Mouse (Mus musculus): ENCODE measurements around the gene Rab11fip5. TPM values are rescaled to one million over a fixed set of nuclear protein-coding genes. Genes with fewer than 3 reads are reported as not detected.

The Rab11fip5 gene
- polyA plus RNA-seq, 1 experiment from 2014 or later, result 15.7 TPM

DNA sequence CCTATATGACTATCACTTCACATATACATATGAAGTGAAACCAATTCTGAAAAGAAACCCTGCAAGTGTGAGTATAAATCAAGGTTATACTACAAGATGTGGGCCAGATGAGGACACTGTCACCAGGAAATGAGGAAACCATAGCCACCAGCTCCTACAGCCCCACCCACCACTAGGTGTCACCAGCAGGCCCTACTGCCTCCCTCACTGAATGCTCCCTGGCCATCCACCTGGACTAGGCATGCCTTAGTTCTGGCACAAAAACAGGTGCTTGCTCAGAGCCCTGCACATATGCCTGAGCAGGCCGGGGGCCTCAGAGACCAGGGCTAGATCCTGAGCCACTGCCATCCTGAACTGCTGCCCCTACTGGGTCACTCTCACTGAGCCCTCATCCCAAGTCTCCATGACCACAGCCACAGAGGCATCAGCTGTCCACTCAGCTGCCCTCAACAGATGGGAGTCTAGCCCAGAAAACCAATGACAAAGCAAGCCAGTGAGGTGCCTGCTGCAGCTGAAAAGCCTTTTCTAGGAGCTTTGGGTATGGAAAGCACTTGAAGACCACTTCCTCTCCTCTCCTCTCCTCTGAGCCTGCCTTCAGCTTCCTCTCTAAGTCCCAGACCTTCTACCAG is 35.0 kb downstream of the Rab11fip5 start:
- no peak overlapping the region for H3K4me3 ChIP-seq (ENCODE audit: low read depth, low read length)
- DNase-seq (ENCODE audit: low spot score), result no peak
- peaks cover 7% of the 10 kb centered on the region; the same call in 1 of the 2 replicates for H3K36me3 ChIP-seq (ENCODE audit: control insufficient read depth, insufficient read depth, low read length)
- no peak overlapping the region for H3K9ac ChIP-seq (ENCODE audit: low read depth, low read length)
- no peak overlapping the region for H3K27ac ChIP-seq (replicated peaks; ENCODE audit: low read depth, low read length)
- ATAC-seq (ENCODE audit: low read depth), result 0 out of 2 replicates have a peak, but pooled peaks have one; percentile 13
- 75% methylated on average over 1 of the region's 1 CpGs for WGBS
- H3K4me2 ChIP-seq (ENCODE audit: low read depth, low read length), result no peak overlapping the region
- no peaks in the 10 kb centered on the region for H3K4me1 ChIP-seq (ENCODE audit: control insufficient read depth, insufficient read depth, low read length)
- H3K9me3 ChIP-seq (ENCODE audit: control insufficient read depth, low read length), result no peaks in the 10 kb centered on the region
- H3K27me3 ChIP-seq (replicated peaks; ENCODE audit: control insufficient read depth, insufficient read depth, low read length), result no peaks in the 10 kb centered on the region

DNA sequence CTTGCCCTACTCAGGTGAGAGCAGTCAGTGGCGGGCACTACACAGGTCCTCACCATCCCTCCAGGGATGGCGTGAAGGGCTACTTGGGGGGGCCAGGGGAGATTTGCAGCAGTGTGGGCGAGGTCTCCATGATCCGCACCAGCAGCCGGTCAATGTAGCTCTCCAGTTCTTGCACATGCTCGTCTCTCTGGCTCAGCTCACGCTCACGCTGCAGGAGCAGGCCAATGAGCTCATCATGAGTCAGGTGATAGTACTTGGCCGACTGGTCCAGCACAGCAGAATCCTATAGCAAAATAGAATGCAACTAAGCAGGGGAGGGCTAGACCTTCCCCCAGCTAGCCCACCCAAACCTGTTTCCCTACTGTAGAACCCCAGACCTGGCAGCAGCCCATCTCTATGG is 37.5 kb downstream of the Rab11fip5 start:
- H3K9me3 ChIP-seq (ENCODE audit: control insufficient read depth, low read length), result no peaks in the 10 kb centered on the region
- ATAC-seq (ENCODE audit: low read depth), result no peak
- no peak for DNase-seq (ENCODE audit: low spot score)
- H3K4me2 ChIP-seq (ENCODE audit: low read depth, low read length), result no peak overlapping the region
- no peak overlapping the region for H3K9ac ChIP-seq (ENCODE audit: low read depth, low read length)
- 76% methylated on average over 2 of the region's 9 CpGs for WGBS
- H3K36me3 ChIP-seq (ENCODE audit: control insufficient read depth, insufficient read depth, low read length), result peaks cover 7% of the 10 kb centered on the region; the same call in 1 of the 2 replicates
- H3K27ac ChIP-seq (replicated peaks; ENCODE audit: low read depth, low read length), result no peak overlapping the region
- H3K4me3 ChIP-seq (ENCODE audit: low read depth, low read length), result no peak overlapping the region
- H3K4me1 ChIP-seq (ENCODE audit: control insufficient read depth, insufficient read depth, low read length), result no peaks in the 10 kb centered on the region
- H3K27me3 ChIP-seq (replicated peaks; ENCODE audit: control insufficient read depth, insufficient read depth, low read length), result no peaks in the 10 kb centered on the region

DNA sequence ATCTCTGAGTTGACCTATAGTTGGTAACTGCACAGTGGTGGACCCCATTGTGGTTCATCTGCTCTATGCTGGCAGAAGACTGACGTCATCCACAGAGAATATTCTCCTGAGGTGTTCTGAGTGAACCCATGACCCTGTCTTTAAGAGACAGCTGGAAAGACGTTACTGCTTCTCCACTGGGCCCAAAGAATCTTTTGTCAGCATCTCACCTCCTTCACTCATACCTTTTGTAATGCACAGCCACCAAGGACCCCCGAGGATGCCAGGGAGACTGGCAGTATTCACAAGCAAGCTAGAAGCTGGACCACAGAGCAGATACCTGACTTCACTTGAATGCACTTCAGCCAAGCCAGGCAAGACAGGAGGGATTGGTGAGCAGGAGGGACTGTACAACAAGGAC is 39.1 kb downstream of the Rab11fip5 start:
- Histone ChIP-seq H3K27ac (replicated peaks; ENCODE audit: low read depth, low read length) (no peak overlapping the region), H3K4me1 (ENCODE audit: control insufficient read depth, insufficient read depth, low read length) (no peaks in the 10 kb centered on the region), H3K4me2 (ENCODE audit: low read depth, low read length) (no peak overlapping the region), H3K4me3 (ENCODE audit: low read depth, low read length) (no peak overlapping the region), H3K27me3 (replicated peaks; ENCODE audit: control insufficient read depth, insufficient read depth, low read length) (no peaks in the 10 kb centered on the region), H3K9me3 (ENCODE audit: control insufficient read depth, low read length) (no peaks in the 10 kb centered on the region), H3K36me3 (ENCODE audit: control insufficient read depth, insufficient read depth, low read length) (peaks cover 3% of the 10 kb centered on the region; the same call in 1 of the 2 replicates), H3K9ac (ENCODE audit: low read depth, low read length) (no peak overlapping the region)
- DNase-seq (ENCODE audit: low spot score) (no peak), ATAC-seq (ENCODE audit: low read depth) (no peak)
- 49% methylated on average over 3 of the region's 3 CpGs for WGBS

DNA sequence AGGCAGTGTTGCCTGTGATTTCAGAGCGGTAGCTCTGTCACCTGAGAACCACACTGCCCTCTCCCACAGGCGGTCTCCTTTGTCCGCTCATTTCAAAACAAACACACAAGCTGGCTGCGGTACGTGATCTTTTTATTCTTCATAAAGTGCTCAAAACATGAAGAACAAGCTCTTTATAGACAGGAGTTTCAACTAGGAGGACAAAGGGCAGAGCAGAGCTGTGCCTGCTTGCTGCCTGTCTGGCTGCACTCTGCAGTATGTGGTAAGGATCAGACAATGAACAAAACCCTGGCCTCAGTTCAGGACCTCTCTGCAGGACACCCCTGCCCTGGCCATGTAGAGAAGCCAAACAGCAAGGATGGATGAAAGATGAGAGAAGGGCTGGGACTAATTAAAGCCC is 39.6 kb downstream of the Rab11fip5 start:
- ATAC-seq (ENCODE audit: low read depth), result no peak
- no peak overlapping the region for H3K4me3 ChIP-seq (ENCODE audit: low read depth, low read length)

DNA sequence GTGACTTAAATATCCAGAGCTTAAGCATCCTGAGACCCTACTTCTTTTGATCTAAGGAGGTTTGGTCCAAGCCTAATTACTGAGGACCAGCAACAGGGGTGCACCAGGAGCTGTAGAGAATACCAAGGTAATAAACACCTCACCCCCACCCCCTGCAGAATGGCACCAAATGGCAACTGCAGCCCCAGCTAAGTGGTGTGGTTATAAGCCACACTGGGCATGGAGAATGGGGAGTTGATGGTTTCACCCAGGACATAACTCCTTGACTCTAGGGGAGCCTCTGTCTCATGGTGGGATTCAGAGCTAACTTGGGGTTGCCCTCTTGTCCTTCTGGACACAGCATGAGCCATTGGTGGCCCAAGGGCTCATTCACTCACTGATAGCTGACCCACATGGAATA is 40.2 kb downstream of the Rab11fip5 start:
- Histone ChIP-seq H3K36me3 (ENCODE audit: control insufficient read depth, insufficient read depth, low read length) (peaks cover 3% of the 10 kb centered on the region; the same call in 1 of the 2 replicates), H3K4me2 (ENCODE audit: low read depth, low read length) (peak overlapping the region; percentile 98), H3K27me3 (replicated peaks; ENCODE audit: control insufficient read depth, insufficient read depth, low read length) (no peaks in the 10 kb centered on the region), H3K27ac (replicated peaks; ENCODE audit: low read depth, low read length) (no peak overlapping the region), H3K9me3 (ENCODE audit: control insufficient read depth, low read length) (no peaks in the 10 kb centered on the region), H3K4me3 (ENCODE audit: low read depth, low read length) (0 out of 2 replicates have a peak overlapping the region, but pooled peaks have one; percentile 82), H3K4me1 (ENCODE audit: control insufficient read depth, insufficient read depth, low read length) (no peaks in the 10 kb centered on the region), H3K9ac (ENCODE audit: low read depth, low read length) (no peak overlapping the region)
- DNase-seq (ENCODE audit: low spot score) (no peak), ATAC-seq (ENCODE audit: low read depth) (no peak)

More for the DNA sequence above, 39.6 kb downstream of the Rab11fip5 start:
- 72% methylated on average over 5 of the region's 5 CpGs for WGBS
- Histone ChIP-seq H3K4me1 (ENCODE audit: control insufficient read depth, insufficient read depth, low read length) (no peaks in the 10 kb centered on the region), H3K27ac (replicated peaks; ENCODE audit: low read depth, low read length) (no peak overlapping the region), H3K9me3 (ENCODE audit: control insufficient read depth, low read length) (no peaks in the 10 kb centered on the region), H3K27me3 (replicated peaks; ENCODE audit: control insufficient read depth, insufficient read depth, low read length) (no peaks in the 10 kb centered on the region), H3K4me2 (ENCODE audit: low read depth, low read length) (no peak overlapping the region), H3K9ac (ENCODE audit: low read depth, low read length) (no peak overlapping the region), H3K36me3 (ENCODE audit: control insufficient read depth, insufficient read depth, low read length) (peaks cover 3% of the 10 kb centered on the region; the same call in 1 of the 2 replicates)
- DNase-seq (ENCODE audit: low spot score), result peak; percentile 18

DNA sequence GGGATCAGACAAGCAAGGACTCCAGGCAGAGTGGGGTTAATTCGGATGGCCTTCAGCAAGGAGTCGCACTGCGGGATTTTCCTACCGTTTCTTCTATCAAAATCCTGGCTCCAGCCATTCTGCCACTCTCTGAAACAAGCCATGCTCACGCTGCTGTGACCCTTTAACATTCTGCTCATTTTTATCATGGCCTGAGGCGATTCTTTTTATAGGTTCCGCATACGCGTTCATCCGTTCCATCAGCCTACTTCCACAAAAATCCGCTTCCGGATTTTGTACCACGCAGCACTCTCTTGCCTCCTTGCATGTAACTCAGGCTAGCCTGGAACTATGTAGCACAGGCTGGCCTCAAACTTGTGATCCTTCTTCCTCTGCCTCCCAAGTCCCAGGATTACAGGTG is 40.7 kb downstream of the Rab11fip5 start:
- DNase-seq (ENCODE audit: low spot score) (peak; percentile 47), ATAC-seq (ENCODE audit: low read depth) (no peak; the same call in 1 of the 2 replicates)
- peak overlapping the region; percentile 82 for H3K4me3 ChIP-seq (ENCODE audit: low read depth, low read length)
- H3K36me3 ChIP-seq (ENCODE audit: control insufficient read depth, insufficient read depth, low read length), result peaks cover 3% of the 10 kb centered on the region; the same call in 1 of the 2 replicates
- H3K27ac ChIP-seq (replicated peaks; ENCODE audit: low read depth, low read length), result peak overlapping the region; percentile 90; the same call in 1 of the 2 replicates
- no peaks in the 10 kb centered on the region for H3K4me1 ChIP-seq (ENCODE audit: control insufficient read depth, insufficient read depth, low read length)
- no peaks in the 10 kb centered on the region for H3K9me3 ChIP-seq (ENCODE audit: control insufficient read depth, low read length)
- H3K27me3 ChIP-seq (replicated peaks; ENCODE audit: control insufficient read depth, insufficient read depth, low read length), result no peaks in the 10 kb centered on the region
- H3K4me2 ChIP-seq (ENCODE audit: low read depth, low read length), result peak overlapping the region; percentile 98
- 2% methylated on average over 13 of the region's 13 CpGs for WGBS
- peak overlapping the region; percentile 84 for H3K9ac ChIP-seq (ENCODE audit: low read depth, low read length)

DNA sequence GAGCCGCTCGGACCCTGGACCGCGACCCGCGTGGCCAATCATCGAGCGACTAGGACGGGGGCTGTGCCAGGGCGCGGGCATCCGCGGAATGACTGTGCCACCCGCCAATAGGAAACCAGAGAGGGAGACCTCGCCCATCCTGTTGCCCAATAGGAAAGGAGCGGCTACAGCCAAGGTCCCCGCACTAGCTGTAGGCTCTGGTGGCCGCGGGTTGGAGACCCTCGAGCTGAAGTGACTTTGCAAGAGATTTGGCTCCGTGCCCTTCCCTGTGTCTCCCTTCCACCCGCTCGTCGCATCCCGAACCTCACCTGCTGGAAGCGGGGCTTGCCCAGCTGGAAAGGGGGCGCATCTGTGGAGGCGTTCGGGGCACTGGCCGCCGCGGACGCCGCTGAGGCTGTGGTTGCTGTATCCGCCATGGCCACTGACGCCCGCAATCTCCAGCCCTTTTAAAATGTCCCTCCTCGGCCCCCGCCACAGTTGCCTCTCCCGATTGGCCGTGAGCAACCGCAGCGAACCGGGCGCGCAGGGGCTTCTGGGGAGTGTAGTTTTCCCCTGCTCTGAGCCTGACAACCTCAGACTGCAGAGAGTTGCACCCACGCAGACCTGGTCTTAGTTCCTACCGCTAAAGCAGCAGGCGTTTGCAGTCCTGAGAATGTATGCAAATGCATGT is 41.3 kb downstream of the Rab11fip5 start, which contains the start of gene Sfxn5:
Gene Sfxn5, minus strand, starts transcription at position 423 of the 670 bp plus-strand sequence.
- peak within 1 kb of the TSS; percentile 84 for H3K9ac ChIP-seq (ENCODE audit: low read depth, low read length)
- peaks cover 3% of the 10 kb centered on the region; the same call in 1 of the 2 replicates for H3K36me3 ChIP-seq (ENCODE audit: control insufficient read depth, insufficient read depth, low read length)
- no peaks in the 10 kb centered on the region for H3K9me3 ChIP-seq (ENCODE audit: control insufficient read depth, low read length)
- ATAC-seq (ENCODE audit: low read depth) (peak; percentile 98), DNase-seq (ENCODE audit: low spot score) (peak; percentile 97)
- H3K4me1 ChIP-seq (ENCODE audit: control insufficient read depth, insufficient read depth, low read length), result no peaks in the 10 kb centered on the region
- peak within 1 kb of the TSS; percentile 82 for H3K4me3 ChIP-seq (ENCODE audit: low read depth, low read length)
- peak within 1 kb of the TSS; percentile 98 for H3K4me2 ChIP-seq (ENCODE audit: low read depth, low read length)
- peak within 1 kb of the TSS; percentile 90 for H3K27ac ChIP-seq (replicated peaks; ENCODE audit: low read depth, low read length)
- under 1% methylated on average over 36 of the region's 49 CpGs for WGBS
- H3K27me3 ChIP-seq (replicated peaks; ENCODE audit: control insufficient read depth, insufficient read depth, low read length), result no peaks in the 10 kb centered on the region

DNA sequence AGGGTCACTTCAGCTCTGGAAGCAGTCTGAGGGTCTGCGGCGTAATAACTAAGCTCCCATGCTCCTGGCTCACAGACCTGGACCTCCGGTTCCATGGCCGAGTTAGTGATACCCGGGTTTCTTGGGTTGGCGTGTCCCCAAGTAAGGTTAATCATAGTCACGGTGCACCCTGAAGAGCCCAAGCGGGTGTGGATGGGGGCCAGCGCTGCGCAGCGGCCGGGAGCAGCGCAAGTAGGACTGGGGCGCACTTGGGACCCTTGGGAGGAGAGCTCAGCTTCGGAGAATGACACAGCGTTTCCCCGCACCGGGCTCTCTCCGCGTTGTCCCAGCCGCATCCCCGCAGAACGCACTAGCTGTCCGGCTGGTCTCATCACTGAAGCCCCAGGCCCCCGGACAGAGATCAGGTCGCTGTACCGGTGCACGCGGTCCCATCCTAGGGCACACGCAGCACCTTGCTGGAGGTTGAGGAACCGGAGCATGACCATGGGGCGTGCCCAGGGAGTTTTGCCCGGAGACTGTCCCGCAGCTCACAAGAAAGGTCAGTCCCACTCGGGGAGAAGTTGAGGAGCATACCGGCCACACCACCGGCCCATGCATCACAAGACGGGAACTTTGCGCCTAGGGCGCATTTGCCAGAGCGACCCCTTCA is 42.0 kb downstream of the Rab11fip5 start:
- peaks cover 3% of the 10 kb centered on the region; the same call in 1 of the 2 replicates for H3K36me3 ChIP-seq (ENCODE audit: control insufficient read depth, insufficient read depth, low read length)
- H3K27ac ChIP-seq (replicated peaks; ENCODE audit: low read depth, low read length), result no peak overlapping the region
- H3K4me2 ChIP-seq (ENCODE audit: low read depth, low read length), result peak overlapping the region; percentile 98
- H3K4me1 ChIP-seq (ENCODE audit: control insufficient read depth, insufficient read depth, low read length), result no peaks in the 10 kb centered on the region
- under 1% methylated on average over 35 of the region's 41 CpGs for WGBS
- H3K4me3 ChIP-seq (ENCODE audit: low read depth, low read length), result peak overlapping the region; percentile 82
- ATAC-seq (ENCODE audit: low read depth), result peak; percentile 23
- H3K9ac ChIP-seq (ENCODE audit: low read depth, low read length), result peak overlapping the region; percentile 84
- H3K9me3 ChIP-seq (ENCODE audit: control insufficient read depth, low read length), result no peaks in the 10 kb centered on the region
- peak; percentile 18 for DNase-seq (ENCODE audit: low spot score)
- no peaks in the 10 kb centered on the region for H3K27me3 ChIP-seq (replicated peaks; ENCODE audit: control insufficient read depth, insufficient read depth, low read length)
